Mouse (Mus musculus) cerebellum, adult 9-11 months (tissue): ENCODE data around the gene Zdhhc22.

ENCODE experiments used
- DNase-seq: peaks from one replicate; pipeline ENCODE4 v3.0.0; 2022

Zdhhc22 gene

GRCm38 (mm10) chr12:86989890-86990754, at the start of gene Zdhhc22:
Gene Zdhhc22, minus strand, starts transcription at chr12:86990430.
- DNase-seq: peak; percentile 55

- DNase-seq: no peak
Observed at GRCm38 (mm10) chr12:87036631-87037030, 46.4 kb upstream of the Zdhhc22 start.

GRCm38 (mm10) chr12:87031163-87031763, 41.0 kb upstream of the Zdhhc22 start:
- peak; percentile 61 for DNase-seq

- DNase-seq: peak; percentile 91
Observed at GRCm38 (mm10) chr12:87029251-87029976, 39.2 kb upstream of the Zdhhc22 start.

- DNase-seq: no peak
Observed at GRCm38 (mm10) chr12:87028068-87028467, 37.8 kb upstream of the Zdhhc22 start.

- peak; percentile 70 for DNase-seq
Observed at GRCm38 (mm10) chr12:87027391-87027790, 37.2 kb upstream of the Zdhhc22 start.

- DNase-seq: no peak
Observed at GRCm38 (mm10) chr12:87026871-87027240, 36.6 kb upstream of the Zdhhc22 start.

- DNase-seq: peak; percentile 91
Observed at GRCm38 (mm10) chr12:87026109-87026870, 36.1 kb upstream of the Zdhhc22 start.

GRCm38 (mm10) chr12:87023456-87023855, 33.2 kb upstream of the Zdhhc22 start:
- DNase-seq: no peak

- DNase-seq: no peak
Observed at GRCm38 (mm10) chr12:87022006-87022405, 31.8 kb upstream of the Zdhhc22 start.

GRCm38 (mm10) chr12:87021040-87021439, 30.8 kb upstream of the Zdhhc22 start, which contains the start of gene Tmem63c:
Gene Tmem63c, plus strand, starts transcription at chr12:87021340.
- DNase-seq: no peak

- peak; percentile 71 for DNase-seq
Observed at GRCm38 (mm10) chr12:87018756-87019155, 28.5 kb upstream of the Zdhhc22 start.

- DNase-seq: no peak
Observed at GRCm38 (mm10) chr12:87017041-87017440, 26.8 kb upstream of the Zdhhc22 start.

GRCm38 (mm10) chr12:87004596-87004995, 14.4 kb upstream of the Zdhhc22 start:
- no peak for DNase-seq

- no peak for DNase-seq
Observed at GRCm38 (mm10) chr12:87003606-87004005, 13.4 kb upstream of the Zdhhc22 start.

- no peak for DNase-seq
Observed at GRCm38 (mm10) chr12:87002815-87003214, 12.6 kb upstream of the Zdhhc22 start.

GRCm38 (mm10) chr12:87002209-87002608, 12.0 kb upstream of the Zdhhc22 start:
- DNase-seq: no peak

- DNase-seq: no peak
Observed at GRCm38 (mm10) chr12:87000840-87001176, 10.6 kb upstream of the Zdhhc22 start.

GRCm38 (mm10) chr12:87000151-87000839, 10.1 kb upstream of the Zdhhc22 start:
- DNase-seq: no peak

- DNase-seq: no peak
Observed at GRCm38 (mm10) chr12:86999283-86999820, 9.1 kb upstream of the Zdhhc22 start.

GRCm38 (mm10) chr12:86998699-86999098, 8.5 kb upstream of the Zdhhc22 start:
- no peak for DNase-seq

GRCm38 (mm10) chr12:86995931-86996330, 5.7 kb upstream of the Zdhhc22 start:
- DNase-seq: no peak
